Mouse (Mus musculus) embryo, embryonic 10.5 days (tissue): ENCODE results near the gene Olfr620.

Experiments used
- DNase-seq: peaks from one replicate; pipeline ENCODE4 v3.0.0-alpha.2; 2015; ENCODE audit warnings: low spot score

Olfr620 gene

DNA sequence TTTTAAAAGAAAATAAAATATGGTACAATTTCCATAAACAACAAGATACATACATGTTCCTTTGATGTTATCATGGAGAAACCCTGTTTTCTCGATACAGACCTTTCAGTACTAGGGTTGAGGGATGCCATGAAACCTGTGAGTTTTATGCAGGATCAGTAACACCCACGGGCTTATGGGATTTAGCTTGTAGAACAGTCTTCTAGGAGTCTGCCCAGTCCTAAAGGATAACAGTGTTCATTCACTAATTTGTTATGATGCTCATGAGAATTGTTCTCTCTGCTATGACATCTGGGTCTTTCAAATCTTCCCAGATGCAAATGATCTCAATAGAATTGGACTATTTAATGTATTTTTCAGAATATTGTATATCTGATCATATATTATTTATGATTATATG is at the start of gene Olfr620:
TSS of gene Olfr620 (minus strand) at position 101 of the 400 bp plus-strand sequence.
- DNase-seq, result no peak

DNA sequence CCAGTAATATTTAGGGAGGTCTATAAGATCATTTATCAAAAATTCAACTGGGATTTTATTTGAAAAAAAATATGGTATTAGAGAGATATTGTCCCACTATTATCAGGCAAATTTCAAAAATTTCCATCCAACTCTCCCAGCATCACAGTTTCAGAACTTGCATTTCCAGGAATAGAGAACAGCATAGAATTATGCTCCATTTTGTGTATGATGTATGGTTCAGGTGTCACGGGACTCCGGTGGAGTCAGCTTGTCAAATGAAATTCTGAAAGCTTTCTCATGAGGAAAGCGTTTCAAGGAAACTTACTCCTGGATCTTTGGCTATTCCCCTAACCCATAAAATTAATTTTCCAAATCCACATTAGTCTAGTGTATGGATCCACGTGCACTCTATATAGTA is 31.7 kb upstream of the Olfr620 start:
- no peak for DNase-seq

DNA sequence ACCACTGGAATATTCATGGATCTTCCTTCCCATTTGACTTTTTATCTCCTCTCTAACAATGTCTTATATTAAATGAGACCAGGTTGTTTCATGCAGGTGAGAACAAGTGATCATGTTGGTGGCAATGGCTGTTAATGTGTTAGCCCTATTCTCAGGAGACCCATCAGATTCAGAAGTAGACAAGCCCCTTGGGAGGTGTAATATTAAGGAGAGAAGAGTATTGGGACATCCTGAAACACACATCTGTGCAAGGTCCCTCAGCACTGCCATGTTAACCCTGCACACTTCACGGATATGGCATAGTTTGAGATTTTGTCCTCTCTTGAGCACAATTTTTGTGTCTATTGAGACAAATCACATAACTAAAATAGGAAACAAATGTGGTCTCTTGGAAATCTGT is 30.3 kb upstream of the Olfr620 start, which contains the start of gene Olfr622:
TSS of gene Olfr622 (minus strand) at position 101 of the 400 bp plus-strand sequence.
- DNase-seq, result no peak

DNA sequence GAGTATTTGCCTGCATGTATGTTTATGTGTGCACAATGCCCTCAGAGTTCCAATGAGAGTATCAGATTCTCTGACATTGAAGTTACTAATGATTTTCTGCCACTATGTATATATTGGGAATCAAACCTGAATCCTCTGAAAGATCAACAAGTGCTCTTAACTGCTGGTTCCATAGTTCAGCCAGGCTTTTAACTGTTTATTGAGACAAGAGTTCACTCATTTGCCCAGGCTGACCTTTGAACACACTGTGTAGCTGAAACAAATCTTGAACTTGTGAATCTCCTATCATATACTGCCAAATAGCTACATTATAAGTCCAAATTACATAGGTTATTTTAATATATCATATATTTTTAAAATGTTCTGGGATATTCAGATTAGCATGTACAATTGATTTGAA is 24.5 kb upstream of the Olfr620 start:
- no peak for DNase-seq

DNA sequence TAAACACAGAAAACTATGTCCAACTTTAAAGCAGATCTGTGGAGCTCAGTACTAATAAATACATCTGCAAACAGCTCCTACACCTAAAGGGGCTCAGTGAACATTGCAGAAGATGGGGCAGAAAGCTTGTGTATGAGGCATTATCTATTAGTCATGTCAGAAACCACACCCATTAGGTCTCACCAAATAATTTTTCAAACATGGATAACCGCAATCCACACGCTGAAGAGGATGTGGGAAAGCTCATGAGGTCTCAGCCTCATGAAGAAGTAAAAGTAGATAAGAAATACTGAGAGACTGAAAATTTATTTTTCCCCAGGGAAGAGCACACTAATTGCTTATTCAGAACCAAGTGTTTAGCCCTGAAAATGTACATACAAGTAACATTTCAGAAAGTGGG is 4.9 kb downstream of the Olfr620 start:
- no peak for DNase-seq

DNA sequence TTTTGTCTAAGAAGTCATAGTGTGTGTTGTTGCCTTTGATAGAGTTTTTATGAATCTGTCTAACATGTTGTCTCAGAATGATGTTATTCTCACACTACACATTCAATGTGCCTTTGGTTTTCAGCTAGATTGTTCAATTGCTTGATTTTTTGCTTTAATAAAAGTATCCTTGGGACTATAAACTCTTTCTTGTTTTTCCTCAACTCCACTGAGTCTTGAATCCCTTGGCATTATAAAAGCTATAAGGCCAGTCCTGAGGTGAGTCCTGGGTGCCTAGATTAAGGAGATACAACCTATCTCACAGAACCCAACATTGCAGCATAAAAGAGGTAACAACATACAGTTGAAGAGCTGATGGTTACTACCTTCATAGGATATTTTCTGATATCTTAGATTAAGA is 12.1 kb downstream of the Olfr620 start, which contains the start of gene Olfr619:
TSS of gene Olfr619 (plus strand) at position 301 of the 400 bp plus-strand sequence.
- no peak for DNase-seq

DNA sequence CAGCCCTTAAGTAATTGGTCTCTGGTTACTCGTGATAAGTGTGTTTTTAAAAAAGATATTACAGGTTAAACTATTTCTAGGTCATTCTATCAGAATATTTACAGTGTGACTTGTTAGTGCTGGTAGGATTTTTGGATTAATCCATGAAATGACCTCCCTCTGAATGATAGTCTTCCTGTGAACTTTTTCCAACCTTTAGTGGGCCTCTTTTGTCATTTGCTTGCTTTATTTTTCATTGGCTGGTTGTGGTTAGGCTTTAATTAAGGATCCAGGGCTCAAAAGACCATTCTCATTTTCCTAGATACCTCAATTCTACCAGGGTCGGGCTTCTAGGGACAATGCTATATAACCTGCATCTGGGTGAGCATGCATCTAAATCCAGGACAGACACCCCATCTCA is 22.5 kb downstream of the Olfr620 start, which contains the start of gene Olfr618:
TSS of gene Olfr618 (plus strand) at position 301 of the 400 bp plus-strand sequence.
- no peak for DNase-seq

DNA sequence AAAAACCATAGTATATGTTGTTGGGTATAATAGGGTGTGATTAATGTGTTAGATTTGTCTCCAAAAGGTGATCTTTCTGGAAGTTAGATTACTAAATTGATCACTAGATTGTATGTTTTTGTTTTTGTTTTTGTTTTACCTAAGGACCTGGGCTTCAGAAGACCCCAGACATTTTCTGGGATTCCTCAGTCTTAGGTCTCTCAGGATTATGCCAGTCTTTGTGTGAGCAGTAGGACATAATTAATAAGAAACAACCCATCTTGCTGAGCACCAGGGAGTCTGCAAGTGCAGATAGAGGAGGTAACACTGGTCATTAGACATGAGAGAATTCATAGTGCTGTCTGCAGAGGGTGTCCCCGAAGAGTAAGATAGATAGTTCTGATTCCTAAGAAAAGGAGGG is 39.6 kb downstream of the Olfr620 start, which contains the start of gene Olfr617:
TSS of gene Olfr617 (plus strand) at position 301 of the 400 bp plus-strand sequence.
- DNase-seq, result no peak

DNA sequence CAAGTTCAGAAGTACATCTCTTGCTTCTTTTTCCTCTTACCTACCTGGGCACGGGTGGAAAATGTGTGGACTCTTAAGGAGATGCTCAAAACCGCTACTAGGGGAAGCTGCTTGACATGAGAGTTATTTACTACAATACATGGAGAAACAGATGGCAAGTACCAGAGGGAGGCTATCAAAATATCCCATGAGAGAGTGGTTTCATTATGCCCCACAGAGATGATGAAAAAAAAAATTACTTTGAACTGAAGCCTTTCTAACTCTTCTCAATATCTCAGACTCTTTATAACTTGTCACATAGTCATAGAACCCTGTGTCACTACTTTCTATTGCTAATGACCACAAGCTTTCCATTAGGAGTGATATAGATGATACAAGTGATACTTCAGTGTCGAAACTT is 43.3 kb downstream of the Olfr620 start, which contains the start of gene Olfr616:
TSS of gene Olfr616 (minus strand) at position 101 of the 400 bp plus-strand sequence.
- no peak for DNase-seq

DNA sequence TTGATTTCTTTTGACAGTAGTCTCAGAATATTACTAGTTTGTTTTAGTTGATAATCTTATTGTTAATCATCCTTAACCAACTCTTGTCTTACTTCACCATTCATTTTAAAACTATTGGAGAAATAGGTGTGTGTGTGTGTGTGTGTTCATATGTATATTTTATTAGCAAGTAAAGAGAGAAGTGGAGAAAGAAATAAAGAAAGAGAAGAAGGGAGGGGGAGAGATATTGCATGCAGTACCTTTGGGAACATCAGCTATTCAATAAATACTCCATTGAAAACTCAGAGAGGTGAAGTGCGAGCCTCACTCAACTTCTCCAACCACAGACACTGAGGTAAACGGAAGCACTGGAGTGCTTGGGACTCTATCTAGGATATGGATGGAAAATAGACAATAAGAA is 56.6 kb downstream of the Olfr620 start, which contains the start of gene Olfr615:
TSS of gene Olfr615 (plus strand) at position 301 of the 400 bp plus-strand sequence.
- DNase-seq, result no peak
